Mouse (Mus musculus) regulatory T cell (primary cell): ENCODE results near the gene Gabbr2.

Source experiments
- in situ Hi-C: fragments of 300-600 bp; cut with MboI, MseI; formaldehyde crosslinking; loops from one replicate; pipeline ENCODE4 v1.15.1; 2025; ENCODE audit warnings: high pct_unique_total_duplicates

The Gabbr2 gene

DNA sequence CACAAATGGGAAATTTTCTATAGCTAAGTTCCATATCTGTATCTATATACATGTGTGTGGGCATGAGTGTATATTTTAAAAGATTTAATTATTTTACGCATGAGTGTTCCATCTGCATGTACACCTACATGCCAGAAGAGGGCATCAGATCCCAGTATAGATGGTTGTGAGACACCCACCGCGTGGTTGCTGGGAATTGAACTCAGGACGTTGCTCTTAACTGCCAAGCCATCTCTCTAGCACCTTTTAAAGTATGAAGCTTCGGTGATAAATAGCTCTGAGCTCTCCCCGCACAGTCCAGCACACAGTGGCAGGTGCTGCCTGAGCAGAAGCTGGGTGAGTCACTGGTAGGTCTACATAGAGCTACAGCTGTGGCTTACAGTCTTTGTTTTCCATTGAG lies 374.3 kb downstream of the Gabbr2 start:
- in situ Hi-C loops = loop anchor here (5.0 kb wide), 1 partner anchor 600 kb away; no protein-coding TSS in a partner anchor

DNA sequence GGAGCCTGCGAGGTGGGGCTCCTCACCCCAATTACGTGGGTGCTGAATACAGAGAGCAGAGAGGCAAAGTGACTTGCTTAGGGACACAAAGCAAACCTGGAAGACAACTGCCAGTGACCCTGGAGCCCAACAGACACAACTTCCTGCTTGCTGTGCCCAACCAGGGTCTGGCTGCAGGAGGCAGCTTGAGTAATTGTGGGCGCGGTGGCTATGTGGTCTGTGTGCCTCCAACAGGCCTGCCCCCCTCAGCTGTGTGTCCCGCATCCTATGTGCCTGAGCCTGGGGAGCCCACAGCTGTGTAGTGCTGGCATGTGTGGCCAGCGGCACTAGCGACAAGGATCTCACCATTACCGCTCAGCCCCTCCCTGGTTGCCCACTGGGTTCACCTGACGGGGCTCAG lies 377.0 kb downstream of the Gabbr2 start:
- in situ Hi-C loops = loop anchor here (5.0 kb wide), 2 partner anchors 33 to 603 kb away; no protein-coding TSS in a partner anchor

DNA sequence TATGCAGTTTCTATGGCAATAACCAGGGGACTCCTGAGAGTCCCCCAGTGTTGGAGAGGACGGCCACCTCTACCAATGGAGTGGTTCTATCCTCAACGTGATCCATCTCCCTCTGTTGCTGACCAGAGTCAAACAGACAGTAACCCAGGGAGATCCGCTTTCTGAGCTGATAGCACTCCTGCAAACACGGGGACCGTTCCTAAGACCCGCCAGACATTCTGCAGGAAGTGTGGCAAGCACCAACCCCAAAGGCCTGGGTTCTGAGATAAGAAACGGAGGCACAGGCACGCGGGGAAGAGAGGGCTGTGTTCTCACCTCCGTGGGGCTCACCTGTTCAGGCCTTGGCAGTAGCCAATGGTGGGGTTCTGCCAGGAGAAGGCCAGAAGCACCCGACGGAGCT lies 378.1 kb downstream of the Gabbr2 start:
- in situ Hi-C loops = loop anchor here (5.0 kb wide), 1 partner anchor 34 kb away; no protein-coding TSS in a partner anchor
